In the genomic region with DNA sequence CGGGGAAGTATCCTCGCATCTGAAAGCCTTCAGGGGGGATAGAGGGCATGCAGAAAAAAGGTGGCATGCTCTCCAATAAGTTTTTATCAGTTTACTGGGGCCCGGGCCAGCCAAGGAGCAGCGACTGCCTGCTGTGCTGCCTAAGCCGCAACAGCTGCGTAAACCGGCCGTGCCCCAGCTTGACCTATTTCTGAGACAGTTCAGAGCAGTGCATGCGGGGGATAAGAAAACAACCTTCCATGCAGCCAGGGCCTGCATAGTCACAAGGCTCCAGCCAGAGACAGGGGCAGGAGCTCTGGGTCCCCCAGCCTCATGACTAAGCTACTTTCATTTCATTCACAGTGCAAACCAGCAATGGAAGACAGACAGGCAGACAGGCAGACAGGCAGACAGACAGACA, we compare ENCODE assay signal across 11 mouse cellular contexts. TPM values are rescaled to one million over a fixed set of nuclear protein-coding genes. Genes with fewer than 3 reads are reported as not detected.
A peak's percentile ranks its signal among the peaks of the same experiment; 100 is the strongest.
DNase-seq lines count a peak whose midpoint lies in the region; ATAC-seq and TF ChIP-seq lines count a peak whose summit lies in the region.
"Had no signal": no experiment of that assay in that cellular context is flagged by ENCODE, and none has a peak within 500 bp of the region (broad histone marks: within the 10 kb centered on the region; RNA-seq: fewer than 3 reads in every experiment).

No protein-coding gene starts in this region.

- peaks cover 77% of the 10 kb centered on the region for H3K27me3 ChIP-seq in heart, embryonic 10.5 days (ENCODE audit: insufficient read depth, poor library complexity, severe bottlenecking)
- H3K27me3 ChIP-seq in midbrain, embryonic 10.5 days (ENCODE audit: low read depth, poor library complexity, severe bottlenecking) = peaks cover 99% of the 10 kb centered on the region
- H3K27me3 ChIP-seq in midbrain, embryonic 16.5 days (ENCODE audit: control insufficient read depth, insufficient read depth, low read depth, low read length) = peaks cover 42% of the 10 kb centered on the region
- H3K27me3 ChIP-seq in limb, embryonic 10.5 days (ENCODE audit: low read depth, poor library complexity, severe bottlenecking) = peaks cover 86% of the 10 kb centered on the region
- H3K27me3 ChIP-seq in stomach, postnatal 0 days (ENCODE audit: control insufficient read depth, insufficient read depth, low read length) = peaks cover 3% of the 10 kb centered on the region; the same call in 1 of the 2 replicates

- DNase-seq in heart, embryonic 10.5 days (ENCODE audit: low spot score) = peak; percentile 67
- no peak for DNase-seq in heart, postnatal 10 days
- DNase-seq in midbrain, embryonic 10.5 days (ENCODE audit: low spot score) = peak; percentile 82
- peak; percentile 43 for DNase-seq in limb, embryonic 10.5 days (ENCODE audit: low spot score)
- no peak for DNase-seq in stomach, postnatal 0 days (ENCODE audit: low spot score)
- no peak for DNase-seq in cerebellum, adult 9-10 months
- DNase-seq in testis, postnatal 10 days (ENCODE audit: low spot score) = no peak
- DNase-seq: kidney, adult 9 months; lung, postnatal 10 days had no signal

- no peak for TF ChIP-seq EP300 in stomach, postnatal 0 days (optimal IDR thresholded peaks at IDR 0.05)

- no peaks in the 10 kb centered on the region for H3K36me3 ChIP-seq in heart, embryonic 10.5 days
- peaks cover 40% of the 10 kb centered on the region for H3K36me3 ChIP-seq in midbrain, embryonic 10.5 days
- no peaks in the 10 kb centered on the region for H3K36me3 ChIP-seq in midbrain, embryonic 16.5 days (ENCODE audit: control insufficient read depth, insufficient read depth, low read length)
- H3K36me3 ChIP-seq in limb, embryonic 10.5 days = no peaks in the 10 kb centered on the region
- H3K36me3 ChIP-seq in stomach, postnatal 0 days (ENCODE audit: control insufficient read depth, insufficient read depth, low read length) = no peaks in the 10 kb centered on the region

- H3K4me2 ChIP-seq in midbrain, embryonic 16.5 days (ENCODE audit: low read length) = no peak overlapping the region
- H3K4me2 ChIP-seq in stomach, postnatal 0 days (replicated peaks; ENCODE audit: low read depth) = no peak overlapping the region; the same call in 1 of the 2 replicates

- no peaks in the 10 kb centered on the region for H3K9me3 ChIP-seq in heart, embryonic 10.5 days
- H3K9me3 ChIP-seq in midbrain, embryonic 10.5 days (replicated peaks) = no peaks in the 10 kb centered on the region
- H3K9me3 ChIP-seq in midbrain, embryonic 16.5 days (replicated peaks; ENCODE audit: control insufficient read depth, low read length, poor library complexity, severe bottlenecking) = no peaks in the 10 kb centered on the region
- H3K9me3 ChIP-seq in limb, embryonic 10.5 days (replicated peaks) = no peaks in the 10 kb centered on the region
- no peaks in the 10 kb centered on the region for H3K9me3 ChIP-seq in stomach, postnatal 0 days (ENCODE audit: control insufficient read depth, low read length)

- 6% methylated on average over 9 of the region's 9 CpGs for WGBS in heart, embryonic 10.5 days
- WGBS in midbrain, embryonic 10.5 days = under 1% methylated on average over 9 of the region's 9 CpGs
- WGBS in midbrain, embryonic 16.5 days = 11% methylated on average over 9 of the region's 9 CpGs
- 10% methylated on average over 9 of the region's 9 CpGs for WGBS in limb, embryonic 10.5 days
- 11% methylated on average over 9 of the region's 9 CpGs for WGBS in stomach, postnatal 0 days

- peak overlapping the region; percentile 35 for H3K4me3 ChIP-seq in heart, embryonic 10.5 days
- peak overlapping the region; percentile 25 for H3K4me3 ChIP-seq in midbrain, embryonic 10.5 days
- no peak overlapping the region for H3K4me3 ChIP-seq in midbrain, embryonic 16.5 days (ENCODE audit: low read depth, low read length)
- no peak overlapping the region for H3K4me3 ChIP-seq in limb, embryonic 10.5 days
- H3K4me3 ChIP-seq in stomach, postnatal 0 days (ENCODE audit: low read depth, low read length) = peak overlapping the region; percentile 19; the same call in 1 of the 2 replicates

- no peak for TF ChIP-seq CTCF in stomach, postnatal 0 days (IDR thresholded peaks at IDR 0.05; ENCODE audit: low read depth)

- H3K27ac ChIP-seq in heart, embryonic 10.5 days = no peak overlapping the region
- H3K27ac ChIP-seq in midbrain, embryonic 10.5 days (replicated peaks) = peak overlapping the region; percentile 69
- no peak overlapping the region for H3K27ac ChIP-seq in midbrain, embryonic 16.5 days (ENCODE audit: low read length)
- no peak overlapping the region for H3K27ac ChIP-seq in limb, embryonic 10.5 days
- H3K27ac ChIP-seq in stomach, postnatal 0 days (replicated peaks) = no peak overlapping the region

- intact Hi-C loops in heart, postnatal 10 days (cut with DNase I) = no loop called here

- no peaks in the 10 kb centered on the region; the same call in 1 of the 2 replicates for H3K4me1 ChIP-seq in heart, embryonic 10.5 days
- H3K4me1 ChIP-seq in midbrain, embryonic 10.5 days = peaks cover 72% of the 10 kb centered on the region
- no peaks in the 10 kb centered on the region for H3K4me1 ChIP-seq in midbrain, embryonic 16.5 days (ENCODE audit: control insufficient read depth, insufficient read depth, low read length)
- H3K4me1 ChIP-seq in limb, embryonic 10.5 days = peaks cover 7% of the 10 kb centered on the region
- H3K4me1 ChIP-seq in stomach, postnatal 0 days (replicated peaks; ENCODE audit: control insufficient read depth, insufficient read depth) = no peaks in the 10 kb centered on the region

- H3K9ac ChIP-seq in midbrain, embryonic 16.5 days (ENCODE audit: low read depth, low read length) = no peak overlapping the region
- no peak overlapping the region for H3K9ac ChIP-seq in stomach, postnatal 0 days (ENCODE audit: low read length)

- ATAC-seq in midbrain, embryonic 16.5 days = no peak
- ATAC-seq in stomach, postnatal 0 days (ENCODE audit: low FRiP score, low TSS enrichment) = no peak

RNA-seq across cellular contexts. Expression of a gene that starts 15.1 kb away (rescaled TPM):
- polyA plus RNA-seq in heart, embryonic 10.5 days (2016; fragmentation: Nextera tagmentation; extraction: Ambion mirVana) = 0.28 and 1.9 TPM in 2 replicates
- under 1 TPM in 1 of 2 experiments, not detected in 1; 0.15 TPM for total RNA-seq in heart, postnatal 10 days (2021)
- 33.6 and 34.3 TPM in 2 replicates for polyA plus RNA-seq in midbrain, embryonic 10.5 days (2016; fragmentation: Nextera tagmentation; extraction: Ambion mirVana)
- 7.2 and 8.4 TPM in 2 replicates for polyA plus RNA-seq in midbrain, embryonic 16.5 days (2015; fragmentation: Nextera tagmentation; extraction: Ambion mirVana)
- polyA plus RNA-seq in limb, embryonic 10.5 days (2016; fragmentation: Nextera tagmentation; extraction: Ambion mirVana) = 11.5 and 12.6 TPM in 2 replicates
- polyA plus RNA-seq in stomach, postnatal 0 days (2015; fragmentation: Nextera tagmentation; extraction: Ambion mirVana) = not detected in 2 replicates
- total RNA-seq: gastrocnemius, adult 8-10 months had no signal

Comparison
In these comparisons a context has a peak if more than half of its experiments do, and no peak if none do; other contexts are left out.
1. DNase-seq: peak in heart, embryonic 10.5 days (single experiment), midbrain, embryonic 10.5 days (single experiment) and limb, embryonic 10.5 days (single experiment); none in heart, postnatal 10 days (0 of 2), stomach, postnatal 0 days (single experiment), cerebellum, adult 9-10 months (single experiment) and testis, postnatal 10 days (single experiment).
2. H3K4me3 ChIP-seq: peak in heart, embryonic 10.5 days (single experiment), midbrain, embryonic 10.5 days (single experiment) and stomach, postnatal 0 days (single experiment); none in midbrain, embryonic 16.5 days (single experiment) and limb, embryonic 10.5 days (single experiment).